Mouse (Mus musculus) lung, embryonic 14.5 days (tissue): Measurements from ENCODE around the gene 4632433K11Rik. TPM values are rescaled to one million over a fixed set of nuclear protein-coding genes. Genes with fewer than 3 reads are reported as not detected.

Experiments
- ATAC-seq: fragments of 200-750 bp; cut with Nextera tagmentation; 2 replicates; pipeline ENCODE4 v1.8.0; 2017; ENCODE audit warnings: mild to moderate bottlenecking, moderate TSS enrichment, moderate library complexity; ENCODE audit not compliant: insufficient read depth
- DNase-seq: peaks from one replicate; pipeline ENCODE4 v3.0.0-alpha.2; 2015
- H3K27ac ChIP-seq: fragments of 300-500 bp; sonication (generic); 2 replicates; pipeline ENCODE4 v1.5.1; 2014; ENCODE audit warnings: low read depth, mild to moderate bottlenecking, moderate library complexity
- H3K27me3 ChIP-seq: fragments of 300-500 bp; sonication (generic); 2 replicates; pipeline ENCODE4 v1.6.1; 2014; ENCODE audit warnings: low read length, control low read depth; ENCODE audit not compliant: insufficient read depth
- H3K36me3 ChIP-seq: fragments of 300-500 bp; sonication (generic); 2 replicates; pipeline ENCODE4 v1.6.1; 2014; ENCODE audit warnings: control low read depth; ENCODE audit not compliant: insufficient read depth
- H3K4me1 ChIP-seq: fragments of 300-500 bp; sonication (generic); 2 replicates; pipeline ENCODE4 v1.6.1; 2014; ENCODE audit warnings: antibody characterized with exemption, control low read depth; ENCODE audit not compliant: insufficient read depth
- H3K4me2 ChIP-seq: fragments of 300-500 bp; sonication (generic); 2 replicates; pipeline ENCODE4 v1.6.1; 2014; ENCODE audit warnings: mild to moderate bottlenecking
- H3K4me3 ChIP-seq: fragments of 300-500 bp; sonication (generic); 2 replicates; pipeline ENCODE4 v1.5.1; 2014; ENCODE audit warnings: low read depth, low read length
- H3K9ac ChIP-seq: fragments of 300-500 bp; sonication (generic); 2 replicates; pipeline ENCODE4 v1.6.1; 2014
- H3K9me3 ChIP-seq: fragments of 300-500 bp; sonication (generic); 2 replicates; pipeline ENCODE4 v1.6.1; 2016; ENCODE audit warnings: low read depth, low read length, control low read depth
- CTCF ChIP-seq: IDR thresholded peaks from 2 replicates; pipeline ENCODE4 v1.5.1; 2016; ENCODE audit warnings: antibody characterized with exemption, low read depth
- WGBS: fragments of 180-500 bp; shearing (Covaris S2); extraction: QIAGEN DNeasy Blood & Tissue Kit; methylation state at CpG from one replicate; pipeline ENCODE4 v1.1.7; 2014; 5-methylcytosine and 5-hydroxymethylcytosine counted together
- polyA plus RNA-seq: library from polyadenylated mRNA; unstranded; fragments of >200 nt; fragmentation: Nextera tagmentation; extraction: Ambion mirVana; gene quantifications from 2 replicates; pipeline ENCODE4 v1.2.1, GENCODE M21; 2014

Gene 4632433K11Rik
- not detected in 2 replicates for polyA plus RNA-seq

- no peak within 1 kb of the TSS for H3K4me3 ChIP-seq
- DNase-seq = no peak
- no peak within 1 kb of the TSS for H3K9ac ChIP-seq
- H3K4me2 ChIP-seq = no peak within 1 kb of the TSS
- 85% methylated on average over 3 of the region's 3 CpGs for whole genome bisulfite sequencing
- TF ChIP-seq CTCF = no peak
- no peaks in the 10 kb centered on the region for H3K4me1 ChIP-seq
- peaks cover 38% of the 10 kb centered on the region for H3K9me3 ChIP-seq
- ATAC-seq = no peak
- H3K27ac ChIP-seq = no peak within 1 kb of the TSS
- peaks cover 69% of the 10 kb centered on the region for H3K36me3 ChIP-seq
- H3K27me3 ChIP-seq = no peaks in the 10 kb centered on the region
Measured at GRCm38 (mm10) chr7:5033818-5034217, at the start of gene 4632433K11Rik. TSS of gene 4632433K11Rik (plus strand) at chr7:5034118.

- H3K4me3 ChIP-seq = no peak overlapping the region
- no peaks in the 10 kb centered on the region for H3K27me3 ChIP-seq
- no peaks in the 10 kb centered on the region for H3K4me1 ChIP-seq
- H3K4me2 ChIP-seq = no peak overlapping the region
- ATAC-seq (no peak), DNase-seq (no peak)
- no peaks in the 10 kb centered on the region; the same call in 1 of the 2 replicates for H3K9me3 ChIP-seq
- WGBS = 39% methylated on average over 2 of the region's 2 CpGs
- no peak overlapping the region for H3K27ac ChIP-seq
- H3K9ac ChIP-seq = no peak overlapping the region
- H3K36me3 ChIP-seq = peaks cover 16% of the 10 kb centered on the region
- TF ChIP-seq CTCF = no peak
Measured at GRCm38 (mm10) chr7:4988250-4988649, 45.7 kb upstream of the 4632433K11Rik start.

GRCm38 (mm10) chr7:4993347-4993998, 40.4 kb upstream of the 4632433K11Rik start:
- DNase-seq = no peak
- Histone ChIP-seq H3K9ac (no peak overlapping the region), H3K27ac (no peak overlapping the region), H3K36me3 (peaks cover 24% of the 10 kb centered on the region), H3K4me2 (peak overlapping the region; percentile 8; the same call in 1 of the 2 replicates), H3K4me3 (0 out of 2 replicates have a peak overlapping the region, but pooled peaks have one; percentile 4), H3K9me3 (peaks cover 6% of the 10 kb centered on the region; the same call in 1 of the 2 replicates), H3K4me1 (peaks cover 9% of the 10 kb centered on the region; the same call in 1 of the 2 replicates), H3K27me3 (0 out of 2 replicates have a peak, but pooled peaks cover 3% of the 10 kb centered on the region)
- ATAC-seq = no peak
- 46% methylated on average over 55 of the region's 55 CpGs for WGBS
- no peak for TF ChIP-seq CTCF

- no peak for TF ChIP-seq CTCF
- 0 out of 2 replicates have a peak, but pooled peaks cover 3% of the 10 kb centered on the region for H3K27me3 ChIP-seq
- no peak overlapping the region for H3K9ac ChIP-seq
- H3K4me3 ChIP-seq = peak overlapping the region; percentile 67
- H3K9me3 ChIP-seq = peaks cover 6% of the 10 kb centered on the region; the same call in 1 of the 2 replicates
- no peak overlapping the region for H3K27ac ChIP-seq
- ATAC-seq = no peak
- peaks cover 9% of the 10 kb centered on the region; the same call in 1 of the 2 replicates for H3K4me1 ChIP-seq
- no peak for DNase-seq
- H3K4me2 ChIP-seq = peak overlapping the region; percentile 66; the same call in 1 of the 2 replicates
- peaks cover 24% of the 10 kb centered on the region for H3K36me3 ChIP-seq
- 53% methylated on average over 59 of the region's 59 CpGs for WGBS
Measured at GRCm38 (mm10) chr7:4993999-4994788, 39.7 kb upstream of the 4632433K11Rik start.

GRCm38 (mm10) chr7:4995268-4996002, 38.5 kb upstream of the 4632433K11Rik start:
- TF ChIP-seq CTCF = no peak
- Histone ChIP-seq H3K9me3 (peaks cover 6% of the 10 kb centered on the region; the same call in 1 of the 2 replicates), H3K27ac (peak overlapping the region; percentile 74; the same call in 1 of the 2 replicates), H3K9ac (peak overlapping the region; percentile 85), H3K36me3 (peaks cover 24% of the 10 kb centered on the region), H3K4me3 (peak overlapping the region; percentile 67), H3K27me3 (0 out of 2 replicates have a peak, but pooled peaks cover 3% of the 10 kb centered on the region), H3K4me1 (peaks cover 9% of the 10 kb centered on the region; the same call in 1 of the 2 replicates), H3K4me2 (peak overlapping the region; percentile 66)
- peak; percentile 13; the same call in 1 of the 2 replicates for ATAC-seq
- WGBS = 7% methylated on average over 19 of the region's 19 CpGs
- DNase-seq = no peak

GRCm38 (mm10) chr7:4996003-4996895, 37.7 kb upstream of the 4632433K11Rik start, which contains the start of gene Zfp579:
TSS of gene Zfp579 (minus strand) at chr7:4996158.
- H3K36me3 ChIP-seq = peaks cover 24% of the 10 kb centered on the region
- H3K4me2 ChIP-seq = peak within 1 kb of the TSS; percentile 66
- 5% methylated on average over 15 of the region's 26 CpGs for WGBS
- no peak for TF ChIP-seq CTCF
- peaks cover 9% of the 10 kb centered on the region; the same call in 1 of the 2 replicates for H3K4me1 ChIP-seq
- peak within 1 kb of the TSS; percentile 85 for H3K9ac ChIP-seq
- peak; percentile 89 for ATAC-seq
- 0 out of 2 replicates have a peak, but pooled peaks cover 3% of the 10 kb centered on the region for H3K27me3 ChIP-seq
- peak; percentile 95 for DNase-seq
- peak within 1 kb of the TSS; percentile 67 for H3K4me3 ChIP-seq
- peak within 1 kb of the TSS; percentile 74 for H3K27ac ChIP-seq
- H3K9me3 ChIP-seq = peaks cover 6% of the 10 kb centered on the region; the same call in 1 of the 2 replicates
